Mouse (Mus musculus): ENCODE measurements at regions not wholly inside any gene's neighbourhood (a gene's known extent, or its start where the extent isn't known, plus 50 kb on each side); places are given as distances from the start of the nearest gene placed in this dataset.

- DNase-seq = no peak
Measured at GRCm38 (mm10) chr11:64663166-64663565, 226.7 kb upstream of the F930015N05Rik start.

- DNase-seq = no peak
Measured at GRCm38 (mm10) chr11:64667010-64667409, 230.6 kb upstream of the F930015N05Rik start.

- DNase-seq = no peak
Measured at GRCm38 (mm10) chr11:64667521-64667920, 231.1 kb upstream of the F930015N05Rik start.

GRCm38 (mm10) chr11:64671898-64672297 lies 235.4 kb upstream of the F930015N05Rik start:
- no peak for DNase-seq

- no peak for DNase-seq
Measured at GRCm38 (mm10) chr11:64673546-64673945, 237.1 kb upstream of the F930015N05Rik start.

GRCm38 (mm10) chr11:64703776-64704175 lies 267.3 kb upstream of the F930015N05Rik start:
- no peak for DNase-seq

- DNase-seq = no peak
Measured at GRCm38 (mm10) chr11:64711801-64712200, 267.0 kb upstream of the Elac2 start.

- DNase-seq = no peak
Measured at GRCm38 (mm10) chr11:64715182-64715581, 263.7 kb upstream of the Elac2 start.

GRCm38 (mm10) chr11:64718316-64719085 lies 260.3 kb upstream of the Elac2 start:
- DNase-seq = peak; percentile 78

- DNase-seq = no peak
Measured at GRCm38 (mm10) chr11:64726249-64726648, 252.6 kb upstream of the Elac2 start.

GRCm38 (mm10) chr11:64727841-64728421 lies 250.9 kb upstream of the Elac2 start:
- DNase-seq = no peak

GRCm38 (mm10) chr11:64738948-64739347 lies 239.9 kb upstream of the Elac2 start:
- no peak for DNase-seq

GRCm38 (mm10) chr11:64743753-64744152 lies 235.1 kb upstream of the Elac2 start:
- DNase-seq = peak; percentile 15

GRCm38 (mm10) chr11:64746146-64746545 lies 232.7 kb upstream of the Elac2 start:
- no peak for DNase-seq

- DNase-seq = no peak
Measured at GRCm38 (mm10) chr11:64749976-64750375, 228.9 kb upstream of the Elac2 start.

- DNase-seq = no peak
Measured at GRCm38 (mm10) chr11:64752299-64752698, 226.5 kb upstream of the Elac2 start.

- DNase-seq = no peak
Measured at GRCm38 (mm10) chr11:64752816-64753215, 226.0 kb upstream of the Elac2 start.

GRCm38 (mm10) chr11:64754076-64754475 lies 224.8 kb upstream of the Elac2 start:
- DNase-seq = no peak

- no peak for DNase-seq
Measured at GRCm38 (mm10) chr11:64755563-64755962, 223.3 kb upstream of the Elac2 start.

- DNase-seq = no peak
Measured at GRCm38 (mm10) chr11:64760626-64761025, 218.2 kb upstream of the Elac2 start.

- DNase-seq = no peak
Measured at GRCm38 (mm10) chr11:64762755-64763154, 216.1 kb upstream of the Elac2 start.

GRCm38 (mm10) chr11:64764056-64764455 lies 214.8 kb upstream of the Elac2 start:
- DNase-seq = no peak

GRCm38 (mm10) chr11:64776691-64777090 lies 202.1 kb upstream of the Elac2 start:
- DNase-seq = peak; percentile 40

Data from right cerebral cortex, adult 18-20 months (tissue).